Mouse (Mus musculus): ENCODE data around the gene Ces3a. TPM values are rescaled to one million over a fixed set of nuclear protein-coding genes. Genes with fewer than 3 reads are reported as not detected.
"Not testable (repeated sequence)": the region's sequence is repeated elsewhere in the genome, so short reads cannot be mapped to it uniquely, and the experiment has no call there.

Gene Ces3a
- polyA plus RNA-seq, 1 experiment from 2014 or later = not detected

DNA sequence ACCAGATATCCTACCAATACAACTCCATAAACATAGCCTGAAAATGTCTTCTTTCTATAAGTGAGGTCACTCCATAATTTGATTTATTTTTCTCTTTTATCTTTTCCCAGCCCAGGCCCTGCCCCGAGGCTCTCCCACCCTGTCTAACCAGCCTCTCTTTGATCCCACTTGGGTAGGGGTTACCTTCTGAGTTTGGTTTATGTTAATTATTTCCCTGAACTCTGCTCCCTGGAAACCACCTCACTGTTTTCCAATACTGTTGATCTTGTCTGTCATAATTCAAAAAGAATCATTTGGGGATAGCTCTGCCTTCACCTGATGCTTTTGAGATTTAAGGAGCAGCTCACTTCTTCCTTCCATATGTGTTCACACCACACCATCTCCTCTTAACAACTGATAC, 4.9 kb upstream of the Ces3a start:
- Histone ChIP-seq H3K9me3 (ENCODE audit: control insufficient read depth, low read depth, low read length) (no peaks in the 10 kb centered on the region), H3K4me2 (replicated peaks; ENCODE audit: low read depth, low read length) (no peak overlapping the region), H3K4me3 (ENCODE audit: low read depth, low read length) (no peak overlapping the region), H3K9ac (replicated peaks; ENCODE audit: low read depth, low read length) (no peak overlapping the region), H3K4me1 (ENCODE audit: control insufficient read depth, insufficient read depth, low read length) (no peaks in the 10 kb centered on the region), H3K36me3 (ENCODE audit: control insufficient read depth, insufficient read depth, low read length) (no peaks in the 10 kb centered on the region), H3K27me3 (ENCODE audit: control insufficient read depth, insufficient read depth, low read length) (no peaks in the 10 kb centered on the region), H3K27ac (ENCODE audit: low read length) (no peak overlapping the region)
- no peak for ATAC-seq (ENCODE audit: insufficient number of reproducible peaks, insufficient read depth, low FRiP score, low read depth)
- WGBS = 17% methylated on average over 1 of the region's 1 CpGs

DNA sequence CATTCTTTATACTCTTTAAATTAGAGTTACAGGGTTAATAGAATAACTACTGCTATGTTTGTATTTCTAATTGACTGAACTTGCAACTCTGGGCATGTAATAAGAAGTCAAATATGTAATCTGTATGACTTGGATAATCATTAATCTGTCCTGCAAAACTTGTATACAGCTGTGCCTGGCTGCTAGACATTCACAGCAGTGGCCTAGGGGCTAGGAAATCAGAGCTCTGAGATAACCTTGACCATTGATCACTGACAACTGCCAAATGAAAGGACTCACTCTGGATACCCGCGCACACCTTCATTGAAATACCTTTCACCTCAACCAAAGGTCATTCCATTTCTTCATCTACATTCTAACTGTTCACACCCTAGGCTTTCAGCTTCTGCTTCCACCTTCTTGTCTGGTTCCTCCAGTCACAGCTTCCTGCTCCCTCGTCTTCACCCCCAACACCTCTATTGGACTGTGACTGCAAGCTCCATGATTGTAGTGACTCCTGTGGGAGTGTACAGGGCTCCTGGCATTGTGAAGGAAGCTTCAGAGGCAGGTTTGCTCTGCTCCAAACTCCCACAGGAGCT, 2.5 kb upstream of the Ces3a start:
- no peaks in the 10 kb centered on the region for H3K4me1 ChIP-seq (ENCODE audit: control insufficient read depth, insufficient read depth, low read length)
- H3K4me3 ChIP-seq (ENCODE audit: low read depth, low read length) = no peak overlapping the region
- H3K4me2 ChIP-seq (replicated peaks; ENCODE audit: low read depth, low read length) = no peak overlapping the region
- peak; percentile 85 for ATAC-seq (ENCODE audit: insufficient number of reproducible peaks, insufficient read depth, low FRiP score, low read depth)
- H3K27ac ChIP-seq (ENCODE audit: low read length) = no peak overlapping the region
- H3K27me3 ChIP-seq (ENCODE audit: control insufficient read depth, insufficient read depth, low read length) = no peaks in the 10 kb centered on the region
- WGBS = 59% methylated on average over 3 of the region's 3 CpGs
- H3K36me3 ChIP-seq (ENCODE audit: control insufficient read depth, insufficient read depth, low read length) = no peaks in the 10 kb centered on the region
- H3K9ac ChIP-seq (replicated peaks; ENCODE audit: low read depth, low read length) = no peak overlapping the region
- no peaks in the 10 kb centered on the region for H3K9me3 ChIP-seq (ENCODE audit: control insufficient read depth, low read depth, low read length)

DNA sequence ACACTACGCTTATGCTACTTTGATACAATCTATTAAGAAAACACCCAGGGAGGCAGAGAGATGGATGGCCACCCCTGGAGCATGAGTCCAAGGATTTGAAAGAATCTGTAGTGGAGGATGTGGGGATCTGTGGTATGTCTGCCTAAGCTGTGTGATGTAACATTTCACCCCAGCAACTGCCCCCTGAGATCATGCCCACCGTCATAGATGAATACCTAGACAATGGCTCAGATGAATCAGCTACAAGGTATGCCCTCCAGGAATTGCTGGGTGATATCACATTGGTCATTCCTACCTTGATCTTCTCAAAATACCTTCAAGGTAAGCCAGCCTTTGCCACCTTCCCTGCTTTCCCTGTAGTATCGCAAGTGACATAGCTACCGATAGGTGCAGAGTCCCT, 7.8 kb downstream of the Ces3a start:
- Histone ChIP-seq H3K27ac (ENCODE audit: low read length) (no peak overlapping the region), H3K27me3 (ENCODE audit: control insufficient read depth, insufficient read depth, low read length) (no peaks in the 10 kb centered on the region), H3K9ac (replicated peaks; ENCODE audit: low read depth, low read length) (no peak overlapping the region), H3K9me3 (ENCODE audit: control insufficient read depth, low read depth, low read length) (no peaks in the 10 kb centered on the region), H3K4me2 (replicated peaks; ENCODE audit: low read depth, low read length) (no peak overlapping the region), H3K4me3 (ENCODE audit: low read depth, low read length) (no peak overlapping the region), H3K36me3 (ENCODE audit: control insufficient read depth, insufficient read depth, low read length) (no peaks in the 10 kb centered on the region), H3K4me1 (ENCODE audit: control insufficient read depth, insufficient read depth, low read length) (no peaks in the 10 kb centered on the region)
- WGBS = 89% methylated on average over 4 of the region's 4 CpGs
- no peak for ATAC-seq (ENCODE audit: insufficient number of reproducible peaks, insufficient read depth, low FRiP score, low read depth)

DNA sequence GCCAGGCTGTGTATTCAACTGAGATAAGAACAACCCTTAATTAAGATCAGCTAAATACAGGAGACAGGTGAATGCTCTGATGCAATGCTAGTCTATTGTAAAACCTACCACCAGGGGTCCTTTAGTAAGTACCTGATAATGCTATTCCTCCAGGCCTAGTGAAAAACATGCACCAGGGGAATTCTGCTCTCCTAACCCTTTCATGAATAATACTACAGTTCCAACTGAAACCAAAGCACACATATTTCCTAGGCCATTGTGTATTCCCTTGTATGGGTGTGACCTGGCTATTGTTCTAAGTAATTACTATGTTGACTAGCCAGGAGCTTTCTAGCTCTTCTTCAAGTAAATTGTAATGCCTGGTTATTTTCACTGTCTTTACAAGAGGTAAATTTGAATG, 11.7 kb downstream of the Ces3a start:
- H3K9ac ChIP-seq (replicated peaks; ENCODE audit: low read depth, low read length) = no peak overlapping the region
- H3K27me3 ChIP-seq (ENCODE audit: control insufficient read depth, insufficient read depth, low read length) = no peaks in the 10 kb centered on the region
- H3K4me1 ChIP-seq (ENCODE audit: control insufficient read depth, insufficient read depth, low read length) = no peaks in the 10 kb centered on the region
- no peak overlapping the region for H3K4me3 ChIP-seq (ENCODE audit: low read depth, low read length)
- no peak for ATAC-seq (ENCODE audit: insufficient number of reproducible peaks, insufficient read depth, low FRiP score, low read depth)
- H3K9me3 ChIP-seq (ENCODE audit: control insufficient read depth, low read depth, low read length) = no peaks in the 10 kb centered on the region; the same call in 1 of the 2 replicates
- no peaks in the 10 kb centered on the region for H3K36me3 ChIP-seq (ENCODE audit: control insufficient read depth, insufficient read depth, low read length)
- H3K4me2 ChIP-seq (replicated peaks; ENCODE audit: low read depth, low read length) = no peak overlapping the region
- no peak overlapping the region for H3K27ac ChIP-seq (ENCODE audit: low read length)

DNA sequence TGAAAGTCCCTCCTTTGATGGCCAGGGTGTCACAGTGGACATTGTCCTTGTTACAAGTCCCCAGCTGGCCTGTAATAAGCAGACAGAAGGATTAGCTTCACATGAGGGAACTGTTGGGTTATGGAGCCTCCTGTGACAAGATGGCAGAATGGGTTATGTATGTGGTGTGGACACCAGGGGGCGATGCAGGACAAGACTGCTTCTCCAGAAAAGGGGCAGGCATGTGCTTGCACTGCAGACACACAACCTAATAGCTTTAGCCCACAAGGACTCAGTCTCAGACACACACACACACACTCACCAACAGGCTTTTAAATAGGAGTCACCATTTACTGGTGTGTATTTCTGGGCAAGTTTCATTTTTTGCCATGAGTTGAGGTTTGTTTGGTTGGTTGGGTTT, 18.4 kb downstream of the Ces3a start:
- Histone ChIP-seq H3K27me3 (ENCODE audit: control insufficient read depth, insufficient read depth, low read length) (no peaks in the 10 kb centered on the region), H3K4me1 (ENCODE audit: control insufficient read depth, insufficient read depth, low read length) (no peaks in the 10 kb centered on the region), H3K9me3 (ENCODE audit: control insufficient read depth, low read depth, low read length) (no peaks in the 10 kb centered on the region; the same call in 1 of the 2 replicates), H3K9ac (replicated peaks; ENCODE audit: low read depth, low read length) (no peak overlapping the region), H3K36me3 (ENCODE audit: control insufficient read depth, insufficient read depth, low read length) (no peaks in the 10 kb centered on the region), H3K4me3 (ENCODE audit: low read depth, low read length) (no peak overlapping the region), H3K27ac (ENCODE audit: low read length) (no peak overlapping the region), H3K4me2 (replicated peaks; ENCODE audit: low read depth, low read length) (no peak overlapping the region)
- WGBS = 6% methylated on average over 1 of the region's 1 CpGs
- no peak for ATAC-seq (ENCODE audit: insufficient number of reproducible peaks, insufficient read depth, low FRiP score, low read depth)

DNA sequence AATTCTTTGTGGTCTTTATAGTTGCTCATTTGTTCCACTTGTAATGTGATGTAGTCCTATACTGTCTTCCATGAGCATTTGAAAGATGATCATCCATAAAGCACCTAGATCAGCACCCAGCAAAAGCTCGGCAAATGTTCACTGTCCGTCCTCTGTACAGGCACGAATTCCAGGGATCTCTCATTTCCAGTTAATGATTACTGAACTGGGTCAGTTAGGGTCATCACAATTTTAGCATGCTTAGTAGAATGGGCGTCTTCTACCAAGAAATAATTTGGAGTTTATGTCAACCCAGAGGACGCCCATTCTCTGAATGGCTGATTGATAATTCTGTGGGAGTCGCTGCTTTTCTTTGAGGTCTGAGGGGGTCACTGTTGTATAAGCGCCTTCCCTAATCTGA, 19.5 kb downstream of the Ces3a start:
- ATAC-seq (ENCODE audit: insufficient number of reproducible peaks, insufficient read depth, low FRiP score, low read depth) = not testable (repeated sequence)

DNA sequence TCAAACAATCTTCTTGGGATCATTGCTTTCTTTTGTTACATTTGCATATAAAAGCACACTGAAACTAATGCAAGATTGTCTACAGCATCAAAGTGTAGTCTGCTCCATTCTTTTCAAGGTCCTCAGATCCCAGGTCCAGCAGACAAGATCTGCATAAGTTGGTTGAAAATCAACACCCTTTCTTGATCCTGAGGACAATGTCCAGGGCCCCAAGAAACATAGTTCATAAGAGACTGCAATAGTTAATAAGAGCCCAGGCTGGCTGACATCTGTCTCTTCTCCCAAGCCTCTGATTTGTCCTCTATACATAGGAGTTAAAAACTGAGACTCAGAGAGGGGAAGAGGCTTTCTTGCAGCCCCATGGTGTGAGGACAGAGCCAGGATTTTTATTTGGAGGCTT, 20.6 kb downstream of the Ces3a start:
- no peaks in the 10 kb centered on the region for H3K4me1 ChIP-seq (ENCODE audit: control insufficient read depth, insufficient read depth, low read length)
- H3K9me3 ChIP-seq (ENCODE audit: control insufficient read depth, low read depth, low read length) = no peaks in the 10 kb centered on the region
- no peak overlapping the region for H3K4me2 ChIP-seq (replicated peaks; ENCODE audit: low read depth, low read length)
- H3K27me3 ChIP-seq (ENCODE audit: control insufficient read depth, insufficient read depth, low read length) = no peaks in the 10 kb centered on the region
- H3K36me3 ChIP-seq (ENCODE audit: control insufficient read depth, insufficient read depth, low read length) = no peaks in the 10 kb centered on the region
- no peak for ATAC-seq (ENCODE audit: insufficient number of reproducible peaks, insufficient read depth, low FRiP score, low read depth)
- no peak overlapping the region for H3K9ac ChIP-seq (replicated peaks; ENCODE audit: low read depth, low read length)
- H3K27ac ChIP-seq (ENCODE audit: low read length) = no peak overlapping the region
- H3K4me3 ChIP-seq (ENCODE audit: low read depth, low read length) = no peak overlapping the region

More for the DNA sequence above, 19.5 kb downstream of the Ces3a start:
- not testable (repeated sequence) for H3K4me3 ChIP-seq (ENCODE audit: low read depth, low read length); H3K4me1 ChIP-seq (ENCODE audit: control insufficient read depth, insufficient read depth, low read length); H3K27me3 ChIP-seq (ENCODE audit: control insufficient read depth, insufficient read depth, low read length); H3K9ac ChIP-seq (replicated peaks; ENCODE audit: low read depth, low read length); H3K4me2 ChIP-seq (replicated peaks; ENCODE audit: low read depth, low read length); H3K27ac ChIP-seq (ENCODE audit: low read length); H3K36me3 ChIP-seq (ENCODE audit: control insufficient read depth, insufficient read depth, low read length); H3K9me3 ChIP-seq (ENCODE audit: control insufficient read depth, low read depth, low read length)
- WGBS = 46% methylated on average over 7 of the region's 7 CpGs

DNA sequence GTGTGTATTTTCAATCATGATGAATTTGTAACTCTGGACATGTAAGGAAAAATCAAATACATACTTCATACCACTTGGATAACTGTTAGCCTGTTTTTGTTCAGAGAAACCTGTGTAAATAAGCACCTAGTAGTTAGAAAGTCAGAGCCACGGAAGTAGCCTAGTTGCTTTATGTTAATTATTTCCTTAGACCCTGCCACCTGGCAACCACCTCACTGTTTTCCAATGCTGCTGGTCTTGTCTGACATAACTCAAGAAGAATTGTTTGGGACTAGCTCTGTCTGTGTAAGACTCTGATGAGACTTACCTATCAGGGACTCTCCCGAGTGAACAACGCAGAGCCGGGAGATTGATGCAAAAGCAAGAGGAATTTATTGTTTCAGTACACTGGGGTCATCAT, 28.2 kb downstream of the Ces3a start:
- Histone ChIP-seq H3K27ac (ENCODE audit: low read length) (no peak overlapping the region), H3K9me3 (ENCODE audit: control insufficient read depth, low read depth, low read length) (no peaks in the 10 kb centered on the region), H3K4me3 (ENCODE audit: low read depth, low read length) (no peak overlapping the region), H3K4me1 (ENCODE audit: control insufficient read depth, insufficient read depth, low read length) (no peaks in the 10 kb centered on the region), H3K4me2 (replicated peaks; ENCODE audit: low read depth, low read length) (no peak overlapping the region), H3K36me3 (ENCODE audit: control insufficient read depth, insufficient read depth, low read length) (no peaks in the 10 kb centered on the region), H3K27me3 (ENCODE audit: control insufficient read depth, insufficient read depth, low read length) (no peaks in the 10 kb centered on the region), H3K9ac (replicated peaks; ENCODE audit: low read depth, low read length) (no peak overlapping the region)
- WGBS = 89% methylated on average over 4 of the region's 4 CpGs
- ATAC-seq (ENCODE audit: insufficient number of reproducible peaks, insufficient read depth, low FRiP score, low read depth) = no peak

DNA sequence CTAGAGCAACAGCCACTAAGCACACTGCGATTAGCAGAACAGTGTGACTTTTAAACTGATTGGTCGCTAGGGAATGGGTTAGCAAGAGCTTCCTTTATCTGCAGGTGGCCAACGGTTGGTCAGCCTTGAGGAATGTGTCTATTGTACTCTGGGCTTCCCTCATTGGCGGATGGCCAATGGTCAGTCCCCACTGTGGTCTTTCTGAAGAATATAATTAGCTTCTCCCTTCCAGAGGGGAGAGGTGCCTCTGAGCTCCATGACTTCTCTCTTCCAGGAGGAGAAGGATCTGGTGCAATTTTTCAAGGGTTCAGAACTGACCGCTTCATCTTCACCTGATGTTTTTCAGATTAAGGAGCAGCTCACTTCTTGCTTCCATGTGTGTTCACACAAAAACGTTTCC, 28.7 kb downstream of the Ces3a start:
- Histone ChIP-seq H3K27ac (ENCODE audit: low read length) (no peak overlapping the region), H3K9me3 (ENCODE audit: control insufficient read depth, low read depth, low read length) (no peaks in the 10 kb centered on the region), H3K4me2 (replicated peaks; ENCODE audit: low read depth, low read length) (no peak overlapping the region), H3K27me3 (ENCODE audit: control insufficient read depth, insufficient read depth, low read length) (no peaks in the 10 kb centered on the region), H3K9ac (replicated peaks; ENCODE audit: low read depth, low read length) (no peak overlapping the region), H3K4me3 (ENCODE audit: low read depth, low read length) (no peak overlapping the region), H3K36me3 (ENCODE audit: control insufficient read depth, insufficient read depth, low read length) (no peaks in the 10 kb centered on the region), H3K4me1 (ENCODE audit: control insufficient read depth, insufficient read depth, low read length) (no peaks in the 10 kb centered on the region)
- ATAC-seq (ENCODE audit: insufficient number of reproducible peaks, insufficient read depth, low FRiP score, low read depth) = no peak
- 71% methylated on average over 6 of the region's 6 CpGs for WGBS

Measured in stomach, embryonic 14.5 days (tissue).